Mouse (Mus musculus) CH12.LX (cell line): ENCODE measurements around the gene Pelp1. TPM values are rescaled to one million over a fixed set of nuclear protein-coding genes. Genes with fewer than 3 reads are reported as not detected.

Experiments used
- DNase-seq: peaks from one replicate; pipeline ENCODE4 v3.0.0-alpha.2; 2013; ENCODE audit errors: extremely low read depth
- H3K27ac ChIP-seq: 2 replicates; pipeline ENCODE4 v1.5.1; 2012; ENCODE audit warnings: low read depth, mild to moderate bottlenecking, control low read depth, moderate library complexity; ENCODE audit not compliant: insufficient read depth
- H3K27me3 ChIP-seq: replicated peaks from 2 replicates; pipeline ENCODE3; 2012; ENCODE audit warnings: inconsistent platforms
- H3K36me3 ChIP-seq, 2 experiments: replicated peaks in 1 of 2; 2 replicates each; pipeline versions ENCODE3 to v1.6.1; 2012; ENCODE audit warnings: inconsistent platforms in 1 of 2, low read length in 1 of 2, mild to moderate bottlenecking in 1 of 2, mixed read lengths in 1 of 2, moderate library complexity in 1 of 2; ENCODE audit not compliant: control insufficient read depth in 1 of 2, insufficient read depth in 1 of 2
- H3K4me1 ChIP-seq, 2 experiments: 2 replicates each; pipeline ENCODE4 v1.6.1; 2012; ENCODE audit warnings: inconsistent platforms in 1 of 2, moderate library complexity in 1 of 2; ENCODE audit not compliant: insufficient read depth in 2 of 2, control insufficient read depth in 1 of 2
- H3K4me2 ChIP-seq: 2 replicates; pipeline ENCODE4 v1.6.1; 2012; ENCODE audit warnings: low read depth, mild to moderate bottlenecking, control low read depth; ENCODE audit not compliant: poor library complexity, insufficient read depth, severe bottlenecking
- H3K4me3 ChIP-seq, 3 experiments: fragments of 150-350 bp in 1 of 3; sonication (generic) in 1 of 3; replicated peaks in 1 of 3; 2 replicates each; pipeline versions ENCODE3 to v1.5.1; 2011 to 2012; ENCODE audit warnings: low read depth in 2 of 3, low read length in 2 of 3, mild to moderate bottlenecking in 2 of 3, moderate library complexity in 2 of 3, control low read depth in 1 of 3, improper control_type of control experiment in 1 of 3, inconsistent platforms in 1 of 3, mixed read lengths in 1 of 3; ENCODE audit not compliant: poor library complexity in 1 of 3
- H3K79me2 ChIP-seq: replicated peaks from 2 replicates; pipeline ENCODE4 v1.6.1; 2012; ENCODE audit warnings: mild to moderate bottlenecking, moderate library complexity; ENCODE audit not compliant: control insufficient read depth, poor library complexity, insufficient read depth, severe bottlenecking; ENCODE audit errors: extremely low read depth
- H3K9ac ChIP-seq: 2 replicates; pipeline ENCODE4 v1.6.1; 2012; ENCODE audit warnings: low read depth, mild to moderate bottlenecking, control low read depth, moderate library complexity; ENCODE audit not compliant: insufficient read depth
- H3K9me3 ChIP-seq: replicated peaks from 2 replicates; pipeline ENCODE3; 2012; ENCODE audit warnings: low read length, inconsistent platforms, mixed read lengths
- BHLHE40 ChIP-seq: IDR thresholded peaks from 2 replicates; pipeline ENCODE4 v1.6.1; 2011; ENCODE audit warnings: mild to moderate bottlenecking, low read depth, low read length, improper control_type of control experiment
- CHD1 ChIP-seq: IDR thresholded peaks from 2 replicates; pipeline ENCODE4 v1.6.1; 2012; ENCODE audit warnings: low read depth, low read length, improper control_type of control experiment, inconsistent platforms
- CHD2 ChIP-seq: IDR thresholded peaks from 2 replicates; pipeline ENCODE4 v1.6.1; 2011; ENCODE audit warnings: low read length, improper control_type of control experiment
- CTCF ChIP-seq, 2 experiments: IDR thresholded peaks in 1 of 2; conservative IDR thresholded peaks in 1 of 2; 2 replicates each; pipeline ENCODE4 v1.5.1; 2011 to 2012; ENCODE audit warnings: low read depth in 2 of 2, low read length in 2 of 2, improper control_type of control experiment in 1 of 2, inconsistent platforms in 1 of 2, mild to moderate bottlenecking in 1 of 2, moderate library complexity in 1 of 2
- E2F4 ChIP-seq: IDR thresholded peaks from 2 replicates; pipeline ENCODE4 v1.6.1; 2011; ENCODE audit warnings: low read depth, low read length, improper control_type of control experiment; ENCODE audit not compliant: insufficient replicate concordance
- ELF1 ChIP-seq: IDR thresholded peaks from 2 replicates; pipeline ENCODE4 v1.6.1; 2014; ENCODE audit warnings: low read depth, mild to moderate bottlenecking, inconsistent platforms, low read length, improper control_type of control experiment
- ETS1 ChIP-seq: conservative IDR thresholded peaks from 2 replicates; pipeline ENCODE4 v1.6.1; 2012; ENCODE audit warnings: low read depth, mild to moderate bottlenecking, inconsistent platforms, low read length, improper control_type of control experiment, moderate library complexity
- GABPA ChIP-seq: IDR thresholded peaks from 2 replicates; pipeline ENCODE4 v1.6.1; 2012; ENCODE audit warnings: low read depth, low read length, improper control_type of control experiment, inconsistent platforms; ENCODE audit not compliant: insufficient replicate concordance
- HCFC1 ChIP-seq: IDR thresholded peaks from 2 replicates; pipeline ENCODE4 v1.6.1; 2012; ENCODE audit warnings: low read depth, mild to moderate bottlenecking, inconsistent platforms, low read length, improper control_type of control experiment
- IRF4 ChIP-seq: IDR thresholded peaks from 2 replicates; pipeline ENCODE4 v1.6.1; 2014; ENCODE audit warnings: low read depth, mild to moderate bottlenecking, inconsistent platforms, low read length, improper control_type of control experiment
- KAT2A ChIP-seq: IDR thresholded peaks from 2 replicates; pipeline ENCODE4 v1.6.1; 2012; ENCODE audit warnings: low read length, improper control_type of control experiment, inconsistent platforms; ENCODE audit not compliant: insufficient replicate concordance
- MAX ChIP-seq: IDR thresholded peaks from 2 replicates; pipeline ENCODE4 v1.6.1; 2011; ENCODE audit warnings: low read length, improper control_type of control experiment
- MEF2A ChIP-seq: IDR thresholded peaks from 2 replicates; pipeline ENCODE4 v1.6.1; 2014; ENCODE audit warnings: low read depth, mild to moderate bottlenecking, inconsistent platforms, low read length, improper control_type of control experiment, borderline replicate concordance
- NELFE ChIP-seq: IDR thresholded peaks from 2 replicates; pipeline ENCODE4 v1.6.1; 2011; ENCODE audit warnings: low read depth, low read length, improper control_type of control experiment
- NRF1 ChIP-seq: IDR thresholded peaks from 2 replicates; pipeline ENCODE4 v1.6.1; 2014; ENCODE audit warnings: low read depth, mild to moderate bottlenecking, inconsistent platforms, low read length, improper control_type of control experiment, moderate library complexity
- POLR2A ChIP-seq: IDR thresholded peaks from 2 replicates; pipeline ENCODE4 v1.6.1; 2011; ENCODE audit warnings: low read depth, mild to moderate bottlenecking, improper control_type of control experiment, low read length
- RAD21 ChIP-seq: IDR thresholded peaks from 2 replicates; pipeline ENCODE4 v1.6.1; 2011; ENCODE audit warnings: low read depth, mild to moderate bottlenecking, low read length, improper control_type of control experiment, moderate library complexity
- SMC3 ChIP-seq: IDR thresholded peaks from 2 replicates; pipeline ENCODE4 v1.6.1; 2011; ENCODE audit warnings: low read depth, low read length, improper control_type of control experiment
- TBP ChIP-seq: conservative IDR thresholded peaks from 2 replicates; pipeline ENCODE4 v1.6.1; 2011; ENCODE audit warnings: low read depth, low read length, improper control_type of control experiment
- TCF12 ChIP-seq: IDR thresholded peaks from 2 replicates; pipeline ENCODE4 v1.6.1; 2014; ENCODE audit warnings: low read depth, mild to moderate bottlenecking, inconsistent platforms, low read length, improper control_type of control experiment
- ZKSCAN1 ChIP-seq: IDR thresholded peaks from 2 replicates; pipeline ENCODE4 v1.6.1; 2012; ENCODE audit warnings: low read depth, inconsistent platforms, low read length, improper control_type of control experiment, borderline replicate concordance
- dilution Hi-C: fragments of 300-500 bp; cut with MboI; formaldehyde crosslinking; loops from 2 replicates; pipeline ENCODE4 v1.14.3; 2020; ENCODE audit warnings: low sequenced_read_pairs; ENCODE audit not compliant: extremely low pct_unique_long_range_greater_than_20kb, extremely low pct_ligation_motif_present
- in situ Hi-C: fragments of 300-500 bp; cut with MboI; formaldehyde crosslinking; loops from 3 replicates; pipeline ENCODE4 v1.14.3; 2019; ENCODE audit warnings: low sequenced_read_pairs, low pct_ligation_motif_present, low pct_unique_long_range_greater_than_20kb, mixed read lengths
- polyA plus RNA-seq: library from polyadenylated mRNA; unstranded; fragments of >175 nt; gene quantifications from 2 replicates; pipeline ENCODE4 v1.2.1, GENCODE M21; 2012; ENCODE audit warnings: low read depth; ENCODE audit not compliant: insufficient read length
- total RNA-seq, 2 experiments: library from RNA; depleted of rRNA; stranded (reverse); fragments of 300-350 nt in 1 of 2; fragments of >200 nt in 1 of 2; gene quantifications; 2 replicates each; pipeline ENCODE4 v1.2.3; 2012 to 2014

Pelp1 gene
- total and polyA plus RNA-seq, 3 experiments = 13.2 to 113 (median 33.0) TPM

- Histone ChIP-seq H3K4me1 (peaks cover 0 to 19% of the 10 kb centered on the region in 2 experiments; a peak in 2 of 4 replicates), H3K9me3 (no peaks in the 10 kb centered on the region), H3K9ac (no peak overlapping the region), H3K27me3 (peaks cover 5% of the 10 kb centered on the region), H3K27ac (no peak overlapping the region), H3K4me2 (no peak overlapping the region), H3K36me3 (peaks cover 0 to 2% of the 10 kb centered on the region in 2 experiments), H3K4me3 (no peak overlapping the region), H3K79me2 (no peaks in the 10 kb centered on the region)
- no peak for TF ChIP-seq NRF1
- TF ChIP-seq ZKSCAN1 = no peak
- TF ChIP-seq CHD2 = no peak
- TF ChIP-seq TBP = no peak
- no peak for TF ChIP-seq SMC3
- TF ChIP-seq MAX = no peak
- no peak for TF ChIP-seq NELFE
- no peak for TF ChIP-seq BHLHE40
- no peak for TF ChIP-seq RAD21
- no peak for TF ChIP-seq IRF4
- no peak for TF ChIP-seq TCF12
- TF ChIP-seq CHD1 = no peak
- no peak for TF ChIP-seq E2F4
- TF ChIP-seq HCFC1 = no peak
- DNase-seq = no peak
- dilution Hi-C loops (no loop called here), in situ Hi-C loops (no loop called here)
These were observed 33.8 kb downstream of the Pelp1 start for GRCm38 (mm10) chr11:70376054-70376453.

GRCm38 (mm10) chr11:70374302-70374701 is 35.5 kb downstream of the Pelp1 start:
- no peak overlapping the region for H3K4me2 ChIP-seq
- no peak overlapping the region for H3K27ac ChIP-seq
- no peak overlapping the region for H3K9ac ChIP-seq
- in situ Hi-C loops (no loop called here), dilution Hi-C loops (no loop called here)
- H3K36me3 ChIP-seq = no peaks in the 10 kb centered on the region
- peak; percentile 63 for DNase-seq
- H3K4me3 ChIP-seq = no peak overlapping the region
- peaks cover 5% of the 10 kb centered on the region for H3K27me3 ChIP-seq
- no peaks in the 10 kb centered on the region for H3K9me3 ChIP-seq
- no peaks in the 10 kb centered on the region for H3K79me2 ChIP-seq
- H3K4me1 ChIP-seq = peaks cover 0 to 14% of the 10 kb centered on the region in 2 experiments; a peak in 2 of 4 replicates
- TF ChIP-seq GABPA = no peak
- TF ChIP-seq SMC3 = 0 out of 2 replicates have a peak, but pooled peaks have one; percentile 9
- TF ChIP-seq RAD21 = peak; percentile 5
- TF ChIP-seq POLR2A = no peak
- peak; percentile 31; the same call in 1 of the 2 replicates for TF ChIP-seq ELF1
- TF ChIP-seq ETS1 = no peak
- no peak for TF ChIP-seq KAT2A
- TF ChIP-seq CTCF (conservative IDR thresholded peaks at IDR 0.05 in 1 of 2, IDR thresholded peaks at IDR 0.05 in 1 of 2; ENCODE audit: low read depth in 2 of 2, low read length in 2 of 2) = 0 out of 4 replicates have a peak, but pooled peaks of 1 of the 2 experiments have one; percentile 18
- TF ChIP-seq MEF2A = no peak
- TF ChIP-seq, all 38 proteins: peak for 4
